Mouse (Mus musculus) myocyte (in vitro differentiated cells): Measurements from ENCODE around the gene Pbx1.

ENCODE experiments used
- E2F4 ChIP-seq: IDR thresholded peaks from one replicate; pipeline ENCODE4 v1.6.1; 2011; ENCODE audit warnings: mild to moderate bottlenecking, control low read depth, moderate library complexity; ENCODE audit not compliant: insufficient read depth
- POLR2A ChIP-seq: IDR thresholded peaks from one replicate; pipeline ENCODE4 v1.6.1; 2011; ENCODE audit warnings: low read depth, mild to moderate bottlenecking, control low read depth, moderate library complexity; ENCODE audit not compliant: insufficient read length

- TF ChIP-seq POLR2A, result no peak
- TF ChIP-seq E2F4, result no peak
These were observed 29.4 kb downstream of the Pbx1 start for GRCm38 (mm10) chr1:168402683-168403082.
